Mouse (Mus musculus) spleen, adult 2 months (tissue): Measurements from ENCODE around the gene Atp2c2. TPM values are rescaled to one million over a fixed set of nuclear protein-coding genes. Genes with fewer than 3 reads are reported as not detected.

Source experiments
- DNase-seq, 2 experiments: peaks; one replicate each; pipeline versions ENCODE4 v3.0.0 to v3.0.0-alpha.2; 2012 to 2021; ENCODE audit warnings: low spot score in 2 of 2, low read depth in 1 of 2
- H3K27ac ChIP-seq: fragments of 200-500 bp; 2 replicates; pipeline ENCODE4 v1.5.1; 2012; ENCODE audit warnings: low read length, inconsistent platforms; ENCODE audit not compliant: insufficient read depth
- H3K27me3 ChIP-seq: fragments of 200-500 bp; 2 replicates; pipeline ENCODE4 v1.6.1; 2012; ENCODE audit warnings: mild to moderate bottlenecking, moderate library complexity, low read length, inconsistent platforms; ENCODE audit not compliant: control insufficient read depth, insufficient read depth
- H3K36me3 ChIP-seq: fragments of 200-500 bp; 2 replicates; pipeline ENCODE4 v1.6.1; 2012; ENCODE audit warnings: mild to moderate bottlenecking, low read length, inconsistent platforms; ENCODE audit not compliant: control insufficient read depth, insufficient read depth
- H3K4me1 ChIP-seq: fragments of 200-500 bp; 2 replicates; pipeline ENCODE4 v1.6.1; 2011; ENCODE audit warnings: inconsistent platforms; ENCODE audit not compliant: control insufficient read depth, insufficient read depth, insufficient read length
- H3K4me3 ChIP-seq: fragments of 200-500 bp; 2 replicates; pipeline ENCODE4 v1.5.1; 2011; ENCODE audit warnings: mild to moderate bottlenecking, inconsistent platforms; ENCODE audit not compliant: insufficient read depth, insufficient read length; ENCODE audit errors: extremely low read depth
- CTCF ChIP-seq: fragments of 200-500 bp; IDR thresholded peaks from 2 replicates; pipeline ENCODE4 v1.5.1; 2011; ENCODE audit warnings: mild to moderate bottlenecking, inconsistent platforms; ENCODE audit not compliant: insufficient read depth, insufficient read length, insufficient replicate concordance; ENCODE audit errors: extremely low read depth
- POLR2A ChIP-seq: fragments of 200-500 bp; IDR thresholded peaks from 2 replicates; pipeline ENCODE4 v1.6.1; 2011; ENCODE audit warnings: low read depth, low read length, inconsistent platforms
- WGBS: fragments of 180-500 bp; shearing (Covaris S2); methylation state at CpG from one replicate; pipeline ENCODE4 v1.1.7; 2018; 5-methylcytosine and 5-hydroxymethylcytosine counted together
- polyA plus RNA-seq: library from polyadenylated mRNA; depleted of rRNA; stranded (reverse); fragments of >200 nt; gene quantifications from 2 replicates; pipeline ENCODE4 v1.2.3, GENCODE M21; 2012

Gene Atp2c2
- polyA plus RNA-seq, 1 experiment = 0.28 TPM

DNA sequence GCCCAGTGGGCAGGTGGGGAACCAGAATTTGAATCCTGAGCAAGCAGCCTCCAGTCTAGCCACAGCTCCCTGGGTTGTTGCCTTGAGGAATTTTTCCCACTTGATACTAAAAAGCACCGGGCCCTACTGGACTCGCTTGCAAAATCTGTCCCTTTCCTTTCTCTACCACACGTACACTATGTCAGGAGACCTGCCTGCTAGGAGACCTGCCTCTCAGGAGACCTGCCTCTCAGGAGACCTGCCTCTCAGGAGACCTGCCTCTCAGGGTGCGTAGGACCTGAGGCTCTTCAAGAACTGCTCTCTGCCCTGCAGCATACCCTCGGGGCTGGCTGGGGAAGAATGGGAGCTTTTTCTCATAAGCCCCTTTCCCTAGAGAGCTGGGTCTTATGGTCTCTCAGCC, 13.6 kb downstream of the Atp2c2 start:
- Histone ChIP-seq H3K4me1 (no peaks in the 10 kb centered on the region), H3K4me3 (no peak overlapping the region), H3K36me3 (no peaks in the 10 kb centered on the region), H3K27me3 (no peaks in the 10 kb centered on the region), H3K27ac (no peak overlapping the region)
- TF ChIP-seq POLR2A (no peak), CTCF (no peak)
- DNase-seq = no peak
- WGBS = 73% methylated on average over 5 of the region's 5 CpGs

DNA sequence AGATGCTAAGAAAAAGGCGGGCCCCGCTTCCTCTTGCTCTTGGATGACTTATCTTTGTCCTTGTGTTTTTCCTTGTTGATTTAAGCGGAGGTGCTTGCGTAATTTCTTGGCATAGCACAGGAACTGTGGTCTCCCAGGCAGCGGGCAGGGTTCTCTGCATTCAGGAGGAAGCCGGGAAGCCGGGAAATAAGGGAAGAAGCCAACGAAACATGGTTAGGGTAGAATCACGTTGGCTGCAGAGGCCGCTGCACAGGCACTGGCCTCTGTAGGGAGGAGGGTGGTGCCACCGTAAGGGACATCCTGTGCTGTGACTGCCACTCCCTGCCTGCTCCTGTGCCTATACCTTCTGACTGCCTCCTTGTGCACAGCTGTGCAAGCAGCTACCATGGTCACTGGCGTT, 15.4 kb downstream of the Atp2c2 start:
- no peak overlapping the region for H3K4me3 ChIP-seq
- H3K27ac ChIP-seq = no peak overlapping the region; the same call in 1 of the 2 replicates
- WGBS = 52% methylated on average over 12 of the region's 12 CpGs
- TF ChIP-seq POLR2A = no peak
- TF ChIP-seq CTCF = no peak
- no peak for DNase-seq
- H3K4me1 ChIP-seq = no peaks in the 10 kb centered on the region
- H3K36me3 ChIP-seq = no peaks in the 10 kb centered on the region
- no peaks in the 10 kb centered on the region for H3K27me3 ChIP-seq

DNA sequence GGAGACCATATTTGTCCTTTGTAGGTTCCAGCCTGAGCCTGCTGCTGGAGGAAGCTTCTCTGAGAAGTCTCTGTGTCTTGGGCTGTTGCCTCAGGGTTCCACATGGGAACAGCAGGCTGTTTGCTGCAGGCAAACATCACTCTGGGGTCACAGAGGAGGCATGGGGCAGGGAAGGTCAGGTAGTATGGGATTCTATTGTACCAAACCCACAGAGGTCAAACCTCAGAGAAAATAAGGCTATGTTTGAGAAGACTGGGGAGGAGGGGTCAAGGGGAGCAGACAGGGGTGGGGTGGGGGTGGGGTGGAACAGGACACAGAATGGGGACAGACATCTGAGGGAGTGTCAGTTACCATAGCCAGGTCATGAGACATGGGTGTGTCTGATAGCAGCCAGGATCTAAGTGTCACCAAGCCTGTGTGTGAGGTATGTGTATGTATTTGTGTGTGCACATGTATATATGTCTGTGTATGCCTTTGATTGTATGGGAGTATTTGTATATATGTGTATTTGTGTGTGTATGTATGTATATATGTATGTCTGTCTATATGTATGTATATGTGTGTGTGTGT, 17.0 kb downstream of the Atp2c2 start:
- TF ChIP-seq CTCF = no peak
- no peak for TF ChIP-seq POLR2A
- H3K27ac ChIP-seq = no peak overlapping the region
- no peak for DNase-seq
- H3K4me3 ChIP-seq = no peak overlapping the region
- no peaks in the 10 kb centered on the region for H3K36me3 ChIP-seq
- H3K4me1 ChIP-seq = no peaks in the 10 kb centered on the region
- no peaks in the 10 kb centered on the region for H3K27me3 ChIP-seq

DNA sequence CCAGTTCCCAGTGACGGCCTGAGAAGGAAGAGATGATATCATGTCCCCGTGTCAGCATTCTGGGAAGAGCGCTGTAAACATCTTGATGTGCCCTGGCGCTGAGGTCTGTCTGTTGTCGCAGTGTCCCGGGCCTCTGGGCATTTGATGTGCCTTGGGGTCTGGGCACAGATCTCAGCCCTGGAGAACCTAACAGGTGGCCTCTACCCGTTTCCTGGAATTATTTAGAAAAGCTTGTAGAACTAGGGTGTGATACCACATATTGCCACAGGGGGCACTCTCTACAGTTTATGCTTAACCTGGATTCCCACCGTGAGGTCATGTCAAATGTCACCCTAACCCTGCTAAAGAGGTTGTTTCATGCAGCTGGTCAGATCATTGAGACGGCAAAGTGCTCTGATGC, 18.0 kb downstream of the Atp2c2 start:
- Histone ChIP-seq H3K27me3 (no peaks in the 10 kb centered on the region), H3K4me3 (no peak overlapping the region), H3K4me1 (no peaks in the 10 kb centered on the region), H3K36me3 (no peaks in the 10 kb centered on the region), H3K27ac (no peak overlapping the region)
- DNase-seq = peak; percentile 19 to 27
- WGBS = 61% methylated on average over 9 of the region's 9 CpGs
- TF ChIP-seq POLR2A (no peak), CTCF (peak; percentile 5; the same call in 1 of the 2 replicates)

DNA sequence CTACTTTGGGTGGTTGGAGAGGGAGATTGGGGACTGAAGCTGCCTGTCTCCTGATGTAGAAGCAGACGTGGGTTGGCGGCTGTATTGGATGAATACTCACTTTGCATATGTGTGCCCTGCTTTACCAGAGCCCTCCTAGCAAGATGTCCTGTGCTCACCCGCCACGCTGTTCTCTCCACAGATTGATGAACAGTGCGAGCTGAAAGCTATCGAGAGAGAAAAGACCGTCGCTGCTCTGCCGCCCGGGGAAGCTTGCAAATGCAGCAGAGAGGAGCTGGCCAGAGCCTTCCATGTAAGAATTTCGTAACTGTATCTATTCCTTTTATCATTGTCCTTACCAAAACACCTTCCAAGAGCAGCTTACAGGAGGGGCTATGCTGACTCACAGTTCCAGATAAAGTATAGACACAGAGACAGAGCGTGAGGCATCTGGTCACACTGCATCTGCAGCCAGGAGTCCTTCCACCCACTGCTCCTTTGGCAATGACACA, 19.2 kb downstream of the Atp2c2 start:
- Histone ChIP-seq H3K4me1 (no peaks in the 10 kb centered on the region), H3K36me3 (no peaks in the 10 kb centered on the region), H3K27me3 (no peaks in the 10 kb centered on the region), H3K27ac (no peak overlapping the region), H3K4me3 (no peak overlapping the region)
- 83% methylated on average over 12 of the region's 12 CpGs for WGBS
- no peak for TF ChIP-seq POLR2A
- no peak for TF ChIP-seq CTCF
- no peak for DNase-seq

DNA sequence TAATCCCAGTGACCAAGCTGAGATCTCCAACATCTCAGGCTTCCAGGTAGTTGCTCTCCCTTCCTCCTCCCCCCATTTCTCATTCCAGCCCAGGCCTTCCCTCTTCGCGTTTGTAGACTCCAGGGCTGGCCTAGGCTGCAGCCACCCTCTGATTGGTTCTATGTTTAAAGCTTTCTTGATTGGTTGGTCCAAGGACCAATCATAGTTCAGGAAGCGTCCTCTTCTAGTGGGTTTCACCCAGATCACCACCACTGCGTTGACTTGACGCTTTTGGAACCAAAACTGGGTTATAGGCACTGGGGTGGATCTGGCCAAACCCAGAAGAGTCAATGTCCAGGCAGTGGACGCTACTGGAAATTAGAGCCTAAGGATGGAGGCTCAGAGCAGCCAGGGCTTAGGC, 22.5 kb downstream of the Atp2c2 start:
- H3K4me1 ChIP-seq = no peaks in the 10 kb centered on the region
- DNase-seq = no peak
- H3K36me3 ChIP-seq = no peaks in the 10 kb centered on the region
- no peak for TF ChIP-seq CTCF
- no peak for TF ChIP-seq POLR2A
- H3K27me3 ChIP-seq = no peaks in the 10 kb centered on the region
- H3K4me3 ChIP-seq = no peak overlapping the region
- H3K27ac ChIP-seq = no peak overlapping the region
- WGBS = 74% methylated on average over 6 of the region's 6 CpGs

DNA sequence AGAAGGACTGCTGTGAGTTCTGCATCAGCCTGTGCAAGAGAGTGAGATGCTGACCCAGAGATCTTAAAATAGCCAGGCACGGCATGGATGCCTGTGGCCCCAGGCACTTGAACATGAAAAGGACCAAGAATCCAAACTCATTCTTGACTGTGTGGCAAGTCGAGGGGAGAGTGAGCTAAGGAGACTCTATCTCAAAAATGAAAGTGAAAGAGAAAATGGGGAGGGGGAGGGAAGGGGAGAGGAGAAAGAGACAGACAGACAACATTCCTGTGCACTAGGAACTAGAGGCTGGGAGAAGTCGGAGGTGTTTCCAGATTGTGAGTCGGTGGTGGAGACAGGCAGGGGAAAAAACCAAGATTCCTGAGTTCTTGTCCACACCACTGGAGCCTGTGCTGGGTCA, 23.9 kb downstream of the Atp2c2 start:
- DNase-seq = no peak
- no peaks in the 10 kb centered on the region for H3K27me3 ChIP-seq
- no peaks in the 10 kb centered on the region for H3K36me3 ChIP-seq
- WGBS = 59% methylated on average over 4 of the region's 4 CpGs
- no peaks in the 10 kb centered on the region for H3K4me1 ChIP-seq
- no peak overlapping the region for H3K27ac ChIP-seq
- no peak for TF ChIP-seq CTCF
- no peak for TF ChIP-seq POLR2A
- H3K4me3 ChIP-seq = no peak overlapping the region
